Mouse (Mus musculus): ENCODE data around the gene Grin1.

Gene Grin1

GRCm38 (mm10) chr2:25246183-25247072 is 72.6 kb downstream of the Grin1 start, which contains the start of gene AL732309.1:
Gene AL732309.1 (minus strand): TSS chr2:25246863.
- DNase-seq, result no peak

GRCm38 (mm10) chr2:25244144-25244543 is 74.8 kb downstream of the Grin1 start:
- no peak for DNase-seq

DNA sequence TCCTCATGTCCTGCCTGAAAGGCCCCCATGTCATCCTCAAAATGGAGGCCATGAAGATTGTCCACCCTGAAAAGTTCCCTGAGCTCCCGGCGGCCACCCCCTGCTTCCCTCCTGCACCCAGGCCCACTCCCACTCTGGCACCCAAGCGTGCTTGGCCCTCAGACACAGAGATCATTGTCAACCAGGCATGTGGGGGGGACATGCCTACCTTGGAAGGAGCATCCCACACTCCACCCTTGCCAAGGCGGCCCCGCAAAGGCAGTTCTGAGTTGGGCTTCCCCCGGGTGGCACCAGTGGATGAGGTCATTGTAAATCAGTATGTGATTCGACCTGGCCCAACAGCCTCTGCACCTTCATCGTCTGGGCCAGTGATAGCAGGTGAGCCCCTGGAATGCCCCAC is 75.6 kb downstream of the Grin1 start:
- DNase-seq, result no peak

DNA sequence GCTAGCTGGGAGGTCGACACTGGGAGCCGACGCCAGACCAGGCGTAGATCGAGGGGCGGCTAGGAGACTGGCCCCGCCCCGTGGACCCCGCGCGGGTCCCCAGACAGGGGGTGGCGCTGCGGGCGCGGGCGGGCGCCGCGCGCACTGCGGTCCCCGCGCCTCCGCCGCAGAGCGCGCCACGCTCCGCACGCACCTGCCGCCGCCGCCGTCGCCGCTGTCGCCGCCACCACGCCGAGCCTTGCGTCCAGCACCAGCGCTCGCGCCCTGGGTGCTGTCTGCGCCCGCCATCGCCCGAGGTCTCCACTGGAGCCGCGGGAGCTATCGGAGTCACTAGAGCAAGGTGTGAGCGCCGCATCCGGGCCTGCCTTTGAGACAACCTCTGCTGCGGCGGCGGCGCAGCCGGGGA is 76.9 kb downstream of the Grin1 start, which contains the start of the genes Rnf208 and Cysrt1:
Gene Rnf208, plus strand, starts transcription at position 155 of the 406 bp plus-strand sequence.
Gene Cysrt1, minus strand, starts transcription at position 352 of the 406 bp plus-strand sequence.
- DNase-seq, result no peak

DNA sequence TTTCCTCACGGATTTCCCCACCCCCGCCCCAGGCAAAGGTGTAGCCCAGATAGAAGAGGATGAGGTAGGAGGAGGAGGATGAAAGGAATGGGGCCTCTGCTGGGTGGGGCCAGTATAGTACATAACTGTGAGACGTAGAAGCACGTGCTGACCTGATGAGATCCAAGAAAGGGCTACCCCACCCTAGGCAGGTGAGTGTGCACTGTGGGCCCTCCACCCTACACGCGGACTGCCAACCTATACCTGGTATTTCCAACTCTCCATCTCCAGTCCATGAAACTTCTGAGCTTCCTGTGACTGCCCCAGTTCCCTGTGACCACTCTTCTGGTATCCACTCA is 77.6 kb downstream of the Grin1 start:
- DNase-seq, result no peak

All from kidney, postnatal 14 days (tissue).